Mouse (Mus musculus) ES-E14 (cell line): ENCODE data around the gene Ezr. TPM values are rescaled to one million over a fixed set of nuclear protein-coding genes. Genes with fewer than 3 reads are reported as not detected.

ENCODE experiments used
- DNase-seq: peaks from one replicate; pipeline ENCODE4 v3.0.0-alpha.2; 2013; ENCODE audit warnings: low read depth, low spot score
- H3K27ac ChIP-seq: 2 replicates; pipeline ENCODE4 v1.5.1; 2012; ENCODE audit warnings: low read depth, mild to moderate bottlenecking, low read length, moderate library complexity, mixed read lengths; ENCODE audit not compliant: poor library complexity, insufficient read depth, severe bottlenecking
- H3K36me3 ChIP-seq: 2 replicates; pipeline ENCODE4 v1.6.1; 2012; ENCODE audit warnings: mild to moderate bottlenecking, low read length, moderate library complexity, mixed read lengths; ENCODE audit not compliant: control insufficient read depth, poor library complexity, insufficient read depth, severe bottlenecking
- H3K4me1 ChIP-seq, 2 experiments: fragments of 150-350 bp in 1 of 2; sonication (generic) in 1 of 2; 2 replicates each; pipeline ENCODE4 v1.6.1; 2012; ENCODE audit warnings: low read length in 2 of 2, mild to moderate bottlenecking in 1 of 2, mixed read lengths in 1 of 2; ENCODE audit not compliant: control insufficient read depth in 2 of 2, insufficient read depth in 2 of 2, poor library complexity in 1 of 2
- H3K4me3 ChIP-seq, 2 experiments: fragments of 150-350 bp in 1 of 2; sonication (generic) in 1 of 2; 2 replicates each; pipeline ENCODE4 v1.5.1; 2012; ENCODE audit warnings: low read length in 2 of 2, low read depth in 1 of 2, mild to moderate bottlenecking in 1 of 2, mixed read lengths in 1 of 2; ENCODE audit not compliant: insufficient read depth in 1 of 2, poor library complexity in 1 of 2, severe bottlenecking in 1 of 2
- H3K9ac ChIP-seq: 2 replicates; pipeline ENCODE4 v1.6.1; 2012; ENCODE audit warnings: low read depth, mild to moderate bottlenecking, low read length, mixed read lengths; ENCODE audit not compliant: poor library complexity, insufficient read depth, severe bottlenecking
- H3K9me3 ChIP-seq: fragments of 150-350 bp; sonication (generic); 2 replicates; pipeline ENCODE4 v1.6.1; 2012; ENCODE audit warnings: low read depth, mild to moderate bottlenecking, low read length; ENCODE audit not compliant: control insufficient read depth, insufficient read depth
- CHD2 ChIP-seq: IDR thresholded peaks from 2 replicates; pipeline ENCODE4 v1.6.1; 2014; ENCODE audit warnings: mild to moderate bottlenecking, low read depth, low read length, inconsistent platforms
- HCFC1 ChIP-seq: IDR thresholded peaks from 2 replicates; pipeline ENCODE4 v1.6.1; 2012; ENCODE audit warnings: low read length, inconsistent platforms, borderline replicate concordance; ENCODE audit not compliant: insufficient read depth
- MAFK ChIP-seq: IDR thresholded peaks from 2 replicates; pipeline ENCODE4 v1.6.1; 2014; ENCODE audit warnings: mild to moderate bottlenecking, low read depth, low read length, inconsistent platforms; ENCODE audit not compliant: insufficient read depth
- ZC3H11A ChIP-seq: IDR thresholded peaks from 2 replicates; pipeline ENCODE4 v1.6.1; 2012; ENCODE audit warnings: low read depth, mild to moderate bottlenecking, inconsistent platforms, low read length, borderline replicate concordance
- ZNF384 ChIP-seq: IDR thresholded peaks from 2 replicates; pipeline ENCODE4 v1.6.1; 2012; ENCODE audit warnings: low read depth, low read length, inconsistent platforms
- in situ Hi-C, 2 experiments: fragments of 600-800 bp; cut with MboI; formaldehyde crosslinking; loops; one replicate each; pipeline ENCODE4 v1.15.1; 2025; ENCODE audit warnings: low sequenced_read_pairs in 2 of 2, inconsistent platforms in 1 of 2; ENCODE audit not compliant: unreplicated experiment in 2 of 2
- total RNA-seq: library from RNA; depleted of rRNA; stranded (reverse); fragments of 300-350 nt; gene quantifications from 2 replicates; pipeline ENCODE4 v1.2.3, GENCODE M21; 2012

Ezr gene
- total RNA-seq, 1 experiment: 131 TPM

DNA sequence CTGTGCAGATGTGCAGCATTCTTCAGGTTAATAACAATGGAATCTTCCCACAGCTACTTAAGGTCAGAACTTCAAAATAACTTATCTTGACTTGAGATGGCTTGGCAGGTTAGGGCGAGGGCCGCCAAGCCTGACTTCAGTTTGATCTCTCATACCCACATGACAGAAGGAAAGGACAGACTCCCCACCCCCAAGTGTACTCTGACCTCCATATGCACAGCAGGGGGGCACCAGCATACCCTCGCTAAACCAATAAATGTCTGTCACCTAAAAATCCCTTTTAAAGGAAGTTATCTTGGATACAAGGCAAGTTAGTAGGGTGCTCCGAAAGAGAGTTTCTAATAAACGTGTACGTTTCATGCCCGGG is 18.4 kb downstream of the Ezr start:
- peaks cover 7% of the 10 kb centered on the region; the same call in 1 of the 2 replicates for H3K36me3 ChIP-seq
- in situ Hi-C loops: no loop called here

GRCm38 (mm10) chr17:6763513-6764226 is 18.9 kb downstream of the Ezr start:
- peaks cover 2 to 39% of the 10 kb centered on the region in 2 experiments; a peak in 2 of 4 replicates for H3K4me1 ChIP-seq
- DNase-seq: no peak
- in situ Hi-C loops: no loop called here
- H3K36me3 ChIP-seq: peaks cover 8% of the 10 kb centered on the region
- no peak overlapping the region for H3K27ac ChIP-seq
- TF ChIP-seq ZNF384 (no peak), ZC3H11A (no peak), CHD2 (no peak), MAFK (no peak), HCFC1 (no peak)
- no peak overlapping the region for H3K4me3 ChIP-seq
- no peaks in the 10 kb centered on the region for H3K9me3 ChIP-seq
- H3K9ac ChIP-seq: no peak overlapping the region; the same call in 1 of the 2 replicates

More for the DNA sequence above, 18.4 kb downstream of the Ezr start:
- Histone ChIP-seq H3K9ac (no peak overlapping the region), H3K9me3 (no peaks in the 10 kb centered on the region), H3K4me3 (no peak overlapping the region), H3K27ac (no peak overlapping the region), H3K4me1 (peaks cover 2 to 37% of the 10 kb centered on the region in 2 experiments; a peak in 2 of 4 replicates)
- DNase-seq: no peak
- TF ChIP-seq ZNF384 (no peak), ZC3H11A (no peak), CHD2 (no peak), HCFC1 (no peak), MAFK (no peak)

DNA sequence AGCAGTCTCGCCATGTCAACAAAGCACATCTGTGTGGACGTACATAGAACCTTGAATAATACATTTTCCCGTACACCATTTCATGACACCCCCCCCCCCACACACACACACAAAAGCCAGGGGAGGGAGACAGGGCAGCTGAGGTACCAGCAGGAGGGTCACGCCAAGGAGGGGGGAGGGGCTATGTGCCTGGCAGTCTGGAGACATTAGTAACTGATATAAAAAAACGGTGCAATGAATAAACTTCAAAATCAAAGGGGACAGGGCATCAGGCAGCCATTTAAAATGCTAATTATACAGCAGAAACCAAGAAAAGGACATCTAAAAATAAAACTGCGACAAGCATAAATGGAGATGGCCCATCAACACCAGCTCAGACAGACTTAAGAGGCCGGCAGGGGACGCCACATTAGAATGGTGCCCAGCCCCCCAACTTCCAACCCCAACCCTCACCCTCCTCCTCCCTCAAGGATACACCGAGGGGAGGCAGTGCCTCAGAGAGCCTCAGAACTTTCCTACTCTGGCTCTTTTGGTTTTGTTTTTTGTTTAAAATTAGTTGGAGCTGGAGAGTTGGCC is 22.8 kb downstream of the Ezr start:
- no peak overlapping the region for H3K4me3 ChIP-seq
- no peak overlapping the region for H3K9ac ChIP-seq
- peaks cover 37% of the 10 kb centered on the region for H3K36me3 ChIP-seq
- peaks cover 4% of the 10 kb centered on the region; the same call in 1 of the 2 replicates for H3K9me3 ChIP-seq
- H3K4me1 ChIP-seq: peaks cover 0 to 26% of the 10 kb centered on the region in 2 experiments; a peak in 2 of 4 replicates
- no peak for TF ChIP-seq ZC3H11A
- TF ChIP-seq MAFK: no peak
- TF ChIP-seq CHD2: no peak
- TF ChIP-seq ZNF384: no peak
- TF ChIP-seq HCFC1: no peak
- in situ Hi-C loops: no loop called here
- no peak for DNase-seq
- H3K27ac ChIP-seq: peak overlapping the region; percentile 54; the same call in 1 of the 2 replicates

- in situ Hi-C loops: no loop called here
- Histone ChIP-seq H3K9me3 (peaks cover 4% of the 10 kb centered on the region; the same call in 1 of the 2 replicates), H3K36me3 (peaks cover 45% of the 10 kb centered on the region), H3K27ac (no peak overlapping the region), H3K9ac (no peak overlapping the region), H3K4me1 (peaks cover 0 to 20% of the 10 kb centered on the region in 2 experiments; a peak in 2 of 4 replicates), H3K4me3 (no peak overlapping the region)
- TF ChIP-seq HCFC1: no peak
- TF ChIP-seq ZNF384: no peak
- no peak for TF ChIP-seq ZC3H11A
- no peak for TF ChIP-seq MAFK
- TF ChIP-seq CHD2: no peak
- no peak for DNase-seq
Observed at GRCm38 (mm10) chr17:6758845-6759244, 23.7 kb downstream of the Ezr start.
